Mouse (Mus musculus): Measurements from ENCODE around the gene Tlx1. TPM values are rescaled to one million over a fixed set of nuclear protein-coding genes. Genes with fewer than 3 reads are reported as not detected.

Tlx1 gene
- polyA plus RNA-seq, 2 experiments: 0.01 TPM; not detected in 1

GRCm38 (mm10) chr19:45154059-45154386 is 3.5 kb downstream of the Tlx1 start:
- no peak overlapping the region for H3K27ac ChIP-seq
- H3K27me3 ChIP-seq (ENCODE audit: control insufficient read depth, insufficient read depth, low read length): peaks cover 98% of the 10 kb centered on the region
- H3K4me3 ChIP-seq (ENCODE audit: insufficient read depth in 1 of 2, low read depth in 2 of 2, low read length in 2 of 2): no peak overlapping the region
- no peaks in the 10 kb centered on the region for H3K36me3 ChIP-seq (replicated peaks; ENCODE audit: control insufficient read depth, insufficient read depth, low read depth)
- TF ChIP-seq CTCF (IDR thresholded peaks at IDR 0.05; ENCODE audit: low read depth) (no peak), EP300 (IDR thresholded peaks at IDR 0.05; ENCODE audit: low read depth) (no peak)
- no peak for ATAC-seq (ENCODE audit: insufficient read depth)
- no peak overlapping the region for H3K4me2 ChIP-seq (ENCODE audit: low read depth)
- no peak overlapping the region for H3K9ac ChIP-seq (replicated peaks)
- WGBS (ENCODE audit: insufficient replicate concordance): 1% methylated on average over 24 of the region's 24 CpGs
- H3K9me3 ChIP-seq (ENCODE audit: control insufficient read depth, low read length): no peaks in the 10 kb centered on the region
- no peaks in the 10 kb centered on the region for H3K4me1 ChIP-seq (replicated peaks; ENCODE audit: control insufficient read depth in 2 of 2, insufficient read depth in 2 of 2, low read length in 1 of 2)
- DNase-seq (ENCODE audit: low read depth in 3 of 3, low spot score in 3 of 3): no peak

GRCm38 (mm10) chr19:45154521-45154920 is 4.0 kb downstream of the Tlx1 start:
- WGBS (ENCODE audit: insufficient replicate concordance): under 1% methylated on average over 18 of the region's 18 CpGs
- peaks cover 99% of the 10 kb centered on the region for H3K27me3 ChIP-seq (ENCODE audit: control insufficient read depth, insufficient read depth, low read length)
- TF ChIP-seq EP300 (IDR thresholded peaks at IDR 0.05; ENCODE audit: low read depth): no peak
- TF ChIP-seq CTCF (IDR thresholded peaks at IDR 0.05; ENCODE audit: low read depth): no peak
- ATAC-seq (ENCODE audit: insufficient read depth): no peak
- H3K4me1 ChIP-seq (replicated peaks; ENCODE audit: control insufficient read depth in 2 of 2, insufficient read depth in 2 of 2, low read length in 1 of 2): no peaks in the 10 kb centered on the region
- no peak overlapping the region for H3K4me3 ChIP-seq (ENCODE audit: insufficient read depth in 1 of 2, low read depth in 2 of 2, low read length in 2 of 2)
- H3K36me3 ChIP-seq (replicated peaks; ENCODE audit: control insufficient read depth, insufficient read depth, low read depth): no peaks in the 10 kb centered on the region
- H3K27ac ChIP-seq: no peak overlapping the region
- no peak overlapping the region for H3K4me2 ChIP-seq (ENCODE audit: low read depth)
- no peaks in the 10 kb centered on the region for H3K9me3 ChIP-seq (ENCODE audit: control insufficient read depth, low read length)
- DNase-seq (ENCODE audit: low read depth in 3 of 3, low spot score in 3 of 3): no peak
- no peak overlapping the region for H3K9ac ChIP-seq (replicated peaks)

- H3K27me3 ChIP-seq (ENCODE audit: control insufficient read depth, insufficient read depth, low read length): peaks cover 99% of the 10 kb centered on the region
- ATAC-seq (ENCODE audit: insufficient read depth) (no peak), DNase-seq (ENCODE audit: low read depth in 3 of 3, low spot score in 3 of 3) (no peak)
- H3K4me1 ChIP-seq (replicated peaks; ENCODE audit: control insufficient read depth in 2 of 2, insufficient read depth in 2 of 2, low read length in 1 of 2): no peaks in the 10 kb centered on the region
- TF ChIP-seq CTCF (IDR thresholded peaks at IDR 0.05; ENCODE audit: low read depth) (no peak), EP300 (IDR thresholded peaks at IDR 0.05; ENCODE audit: low read depth) (no peak)
- WGBS (ENCODE audit: insufficient replicate concordance): 6% methylated on average over 15 of the region's 15 CpGs
- H3K36me3 ChIP-seq (replicated peaks; ENCODE audit: control insufficient read depth, insufficient read depth, low read depth): no peaks in the 10 kb centered on the region
- H3K4me2 ChIP-seq (ENCODE audit: low read depth): no peak overlapping the region
- no peak overlapping the region for H3K4me3 ChIP-seq (ENCODE audit: insufficient read depth in 1 of 2, low read depth in 2 of 2, low read length in 2 of 2)
- H3K27ac ChIP-seq: no peak overlapping the region
- H3K9ac ChIP-seq (replicated peaks): no peak overlapping the region
- no peaks in the 10 kb centered on the region for H3K9me3 ChIP-seq (ENCODE audit: control insufficient read depth, low read length)
These were observed 4.8 kb downstream of the Tlx1 start for GRCm38 (mm10) chr19:45155141-45155790.

GRCm38 (mm10) chr19:45155791-45156186 is 5.3 kb downstream of the Tlx1 start:
- Histone ChIP-seq H3K4me1 (replicated peaks; ENCODE audit: control insufficient read depth in 2 of 2, insufficient read depth in 2 of 2, low read length in 1 of 2) (no peaks in the 10 kb centered on the region), H3K36me3 (replicated peaks; ENCODE audit: control insufficient read depth, insufficient read depth, low read depth) (no peaks in the 10 kb centered on the region), H3K9ac (replicated peaks) (no peak overlapping the region), H3K4me2 (ENCODE audit: low read depth) (no peak overlapping the region), H3K27ac (no peak overlapping the region), H3K9me3 (ENCODE audit: control insufficient read depth, low read length) (no peaks in the 10 kb centered on the region), H3K27me3 (ENCODE audit: control insufficient read depth, insufficient read depth, low read length) (peaks cover 99% of the 10 kb centered on the region), H3K4me3 (ENCODE audit: insufficient read depth in 1 of 2, low read depth in 2 of 2, low read length in 2 of 2) (no peak overlapping the region)
- WGBS (ENCODE audit: insufficient replicate concordance): 1% methylated on average over 26 of the region's 26 CpGs
- TF ChIP-seq CTCF (IDR thresholded peaks at IDR 0.05; ENCODE audit: low read depth) (no peak), EP300 (IDR thresholded peaks at IDR 0.05; ENCODE audit: low read depth) (no peak)
- no peak for ATAC-seq (ENCODE audit: insufficient read depth)
- DNase-seq (ENCODE audit: low read depth in 3 of 3, low spot score in 3 of 3): no peak

- Histone ChIP-seq H3K9me3 (ENCODE audit: control insufficient read depth, low read length) (no peaks in the 10 kb centered on the region), H3K36me3 (replicated peaks; ENCODE audit: control insufficient read depth, insufficient read depth, low read depth) (no peaks in the 10 kb centered on the region), H3K9ac (replicated peaks) (no peak overlapping the region), H3K27me3 (ENCODE audit: control insufficient read depth, insufficient read depth, low read length) (peaks cover 96% of the 10 kb centered on the region), H3K4me2 (ENCODE audit: low read depth) (no peak overlapping the region), H3K4me1 (replicated peaks; ENCODE audit: control insufficient read depth in 2 of 2, insufficient read depth in 2 of 2, low read length in 1 of 2) (no peaks in the 10 kb centered on the region), H3K27ac (no peak overlapping the region), H3K4me3 (ENCODE audit: insufficient read depth in 1 of 2, low read depth in 2 of 2, low read length in 2 of 2) (no peak overlapping the region)
- DNase-seq (ENCODE audit: low read depth in 3 of 3, low spot score in 3 of 3) (no peak), ATAC-seq (ENCODE audit: insufficient read depth) (no peak)
- TF ChIP-seq EP300 (IDR thresholded peaks at IDR 0.05; ENCODE audit: low read depth): no peak
- TF ChIP-seq CTCF (IDR thresholded peaks at IDR 0.05; ENCODE audit: low read depth): no peak
- 5% methylated on average over 5 of the region's 5 CpGs for WGBS (ENCODE audit: insufficient replicate concordance)
These were observed 5.9 kb downstream of the Tlx1 start for GRCm38 (mm10) chr19:45156381-45156780.

All from liver, embryonic 14.5 days (tissue).